Mouse (Mus musculus) kidney, adult 18-20 months (tissue): ENCODE results near the gene Ifnb1.
"Not testable (repeated sequence)": the region's sequence is repeated elsewhere in the genome, so short reads cannot be mapped to it uniquely, and the experiment has no call there.

Source experiments
- DNase-seq: peaks from one replicate; pipeline ENCODE4 v3.0.0; 2021

Ifnb1 gene

GRCm38 (mm10) chr4:88522674-88523073 lies at the start of gene Ifnb1:
Gene Ifnb1, minus strand, starts transcription at chr4:88522774.
- DNase-seq: no peak

- DNase-seq: no peak
Observed at GRCm38 (mm10) chr4:88571698-88572097, 49.1 kb upstream of the Ifnb1 start, which contains the start of gene Ifna14. Gene Ifna14, minus strand, starts transcription at chr4:88571798.

- DNase-seq: no peak
Observed at GRCm38 (mm10) chr4:88561791-88562190, 39.2 kb upstream of the Ifnb1 start.

- DNase-seq: not testable (repeated sequence)
Observed at GRCm38 (mm10) chr4:88558145-88558544, 35.6 kb upstream of the Ifnb1 start, which contains the start of gene Ifna15. Gene Ifna15, minus strand, starts transcription at chr4:88558245.

GRCm38 (mm10) chr4:88550161-88550945 lies 27.8 kb upstream of the Ifnb1 start:
- DNase-seq: peak; percentile 84

- DNase-seq: no peak
Observed at GRCm38 (mm10) chr4:88547986-88548385, 25.4 kb upstream of the Ifnb1 start.

GRCm38 (mm10) chr4:88543649-88544234 lies 21.2 kb upstream of the Ifnb1 start:
- no peak for DNase-seq

- DNase-seq: peak; percentile 6
Observed at GRCm38 (mm10) chr4:88537328-88537727, 14.8 kb upstream of the Ifnb1 start.

GRCm38 (mm10) chr4:88536640-88537039 lies 14.1 kb upstream of the Ifnb1 start:
- DNase-seq: no peak

GRCm38 (mm10) chr4:88535742-88536141 lies 13.2 kb upstream of the Ifnb1 start:
- no peak for DNase-seq

GRCm38 (mm10) chr4:88534903-88535302 lies 12.3 kb upstream of the Ifnb1 start:
- no peak for DNase-seq

- DNase-seq: peak; percentile 43
Observed at GRCm38 (mm10) chr4:88533499-88533898, 10.9 kb upstream of the Ifnb1 start.

- no peak for DNase-seq
Observed at GRCm38 (mm10) chr4:88530892-88531291, 8.3 kb upstream of the Ifnb1 start.

GRCm38 (mm10) chr4:88530271-88530670 lies 7.7 kb upstream of the Ifnb1 start:
- DNase-seq: no peak

- DNase-seq: no peak
Observed at GRCm38 (mm10) chr4:88526379-88527049, 3.9 kb upstream of the Ifnb1 start.

- DNase-seq: no peak
Observed at GRCm38 (mm10) chr4:88525393-88525792, 2.8 kb upstream of the Ifnb1 start.

- peak; percentile 22 for DNase-seq
Observed at GRCm38 (mm10) chr4:88523241-88523640, 667 bp upstream of the Ifnb1 start.

GRCm38 (mm10) chr4:88517957-88518356 lies 4.6 kb downstream of the Ifnb1 start:
- no peak for DNase-seq

- peak; percentile 35 for DNase-seq
Observed at GRCm38 (mm10) chr4:88515711-88516211, 6.8 kb downstream of the Ifnb1 start.

GRCm38 (mm10) chr4:88515250-88515649 lies 7.3 kb downstream of the Ifnb1 start:
- DNase-seq: no peak

- peak; percentile 61 for DNase-seq
Observed at GRCm38 (mm10) chr4:88514403-88514802, 8.2 kb downstream of the Ifnb1 start.

- DNase-seq: no peak
Observed at GRCm38 (mm10) chr4:88513743-88514142, 8.8 kb downstream of the Ifnb1 start.

- no peak for DNase-seq
Observed at GRCm38 (mm10) chr4:88503753-88504152, 18.8 kb downstream of the Ifnb1 start.

GRCm38 (mm10) chr4:88501247-88501646 lies 21.3 kb downstream of the Ifnb1 start:
- DNase-seq: no peak
